Comparison of ENCODE assay signal across 8 mouse cellular contexts in genomic region chr10:4188614-4189402, GRCm38 (mm10).
DNase-seq lines count a peak whose midpoint lies in the region; ATAC-seq lines count a peak whose summit lies in the region.

No protein-coding gene starts in this region.

- no peaks in the 10 kb centered on the region for H3K27me3 ChIP-seq in heart, embryonic 11.5 days (ENCODE audit: control insufficient read depth, insufficient read depth, low read length)
- no peaks in the 10 kb centered on the region for H3K27me3 ChIP-seq in neural tube, embryonic 14.5 days (ENCODE audit: control insufficient read depth, insufficient read depth, low read length)

- no peak overlapping the region for H3K27ac ChIP-seq in heart, embryonic 11.5 days (ENCODE audit: low read depth, low read length)
- peak overlapping the region; percentile 55 for H3K27ac ChIP-seq in neural tube, embryonic 14.5 days (ENCODE audit: low read depth, low read length)

- no peak overlapping the region for H3K4me2 ChIP-seq in heart, embryonic 11.5 days
- no peak overlapping the region for H3K4me2 ChIP-seq in neural tube, embryonic 14.5 days (ENCODE audit: low read depth, low read length)

- no peaks in the 10 kb centered on the region for H3K9me3 ChIP-seq in heart, embryonic 11.5 days (replicated peaks; ENCODE audit: control insufficient read depth, low read length)
- H3K9me3 ChIP-seq in neural tube, embryonic 14.5 days (ENCODE audit: control insufficient read depth, low read length) = no peaks in the 10 kb centered on the region

- peak; percentile 63 for ATAC-seq in heart, embryonic 11.5 days (replicated peaks; ENCODE audit: insufficient number of reproducible peaks, low FRiP score, low TSS enrichment)
- ATAC-seq in neural tube, embryonic 14.5 days (ENCODE audit: low read depth) = peak; percentile 66

- no peaks in the 10 kb centered on the region for H3K4me1 ChIP-seq in heart, embryonic 11.5 days (ENCODE audit: control insufficient read depth, insufficient read depth, low read length)
- H3K4me1 ChIP-seq in neural tube, embryonic 14.5 days (ENCODE audit: control insufficient read depth, insufficient read depth, low read length) = peaks cover 4% of the 10 kb centered on the region

- no peak overlapping the region for H3K9ac ChIP-seq in heart, embryonic 11.5 days (ENCODE audit: low read depth, low read length)
- H3K9ac ChIP-seq in neural tube, embryonic 14.5 days (replicated peaks; ENCODE audit: low read depth, low read length) = no peak overlapping the region

- H3K4me3 ChIP-seq in heart, embryonic 11.5 days (ENCODE audit: low read depth, low read length) = no peak overlapping the region
- H3K4me3 ChIP-seq in neural tube, embryonic 14.5 days (ENCODE audit: low read depth, low read length) = no peak overlapping the region

- no peaks in the 10 kb centered on the region for H3K36me3 ChIP-seq in heart, embryonic 11.5 days (ENCODE audit: control insufficient read depth, insufficient read depth, low read length)
- H3K36me3 ChIP-seq in neural tube, embryonic 14.5 days (ENCODE audit: control insufficient read depth, insufficient read depth, low read length) = no peaks in the 10 kb centered on the region

- peak; percentile 50 to 56 for DNase-seq in cerebellum, postnatal 14 days
- DNase-seq in cerebellum, adult 11 months = no peak
- peak; percentile 86 for DNase-seq in adrenal gland, adult 2 months
- peak; percentile 87 for DNase-seq in kidney, postnatal 10 days
- DNase-seq in retina, embryonic 14.5 days (ENCODE audit: low spot score) = no peak
- DNase-seq in thymus, postnatal 0 days (ENCODE audit: low spot score) = no peak

- 77% methylated on average over 18 of the region's 18 CpGs for WGBS in heart, embryonic 11.5 days (ENCODE audit: insufficient replicate concordance)
- WGBS in neural tube, embryonic 14.5 days = 50% methylated on average over 18 of the region's 18 CpGs

Comparison
In these comparisons a context has a peak if more than half of its experiments do, and no peak if none do; other contexts are left out.
1. DNase-seq: peak in cerebellum, postnatal 14 days (2 of 2), adrenal gland, adult 2 months (single experiment) and kidney, postnatal 10 days (single experiment); none in cerebellum, adult 11 months (single experiment), retina, embryonic 14.5 days (single experiment) and thymus, postnatal 0 days (single experiment).